Mouse (Mus musculus): Measurements from ENCODE around the gene Epha4. TPM values are rescaled to one million over a fixed set of nuclear protein-coding genes. Genes with fewer than 3 reads are reported as not detected.
A peak's percentile ranks its signal among the peaks of the same experiment; 100 is the strongest.

Gene Epha4
- polyA plus RNA-seq, 1 experiment from 2014 or later = 23.2 TPM

DNA sequence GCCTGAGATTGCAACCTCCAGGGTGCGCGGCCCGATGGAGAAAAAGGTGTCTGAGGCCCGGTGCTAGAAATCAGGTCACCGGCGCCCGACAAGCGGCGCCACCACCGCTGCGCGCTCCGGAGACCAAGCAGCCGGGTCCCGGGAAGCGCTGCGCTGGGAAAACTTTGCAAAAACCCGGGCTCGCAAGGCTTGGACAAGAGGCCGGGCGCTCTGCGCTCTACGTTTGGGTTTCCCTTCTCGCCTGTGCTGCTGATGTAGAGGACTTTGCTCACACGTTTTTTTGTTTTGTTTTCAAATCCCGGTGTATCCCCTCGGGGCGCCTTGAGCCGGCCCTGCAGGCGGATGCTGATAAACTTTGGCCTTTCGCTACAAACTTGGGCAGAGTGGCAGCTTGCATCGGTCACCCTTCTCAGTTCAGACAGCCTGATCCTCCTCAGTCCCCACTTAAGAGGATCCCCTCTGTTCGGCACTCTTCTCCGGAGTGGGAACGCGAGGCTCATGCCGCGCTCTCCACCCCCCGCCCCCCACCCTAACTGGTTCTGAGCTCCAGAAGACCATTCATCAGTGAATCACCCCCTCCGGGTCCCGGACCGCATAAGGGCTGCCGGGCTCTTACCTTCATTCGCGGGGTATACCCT is 444 bp downstream of the Epha4 start:
- Histone ChIP-seq H3K4me3 (ENCODE audit: low read depth, low read length) (peak overlapping the region; percentile 69), H3K9me3 (ENCODE audit: control insufficient read depth, low read length) (no peaks in the 10 kb centered on the region), H3K4me2 (ENCODE audit: low read depth, low read length) (peak overlapping the region; percentile 91), H3K4me1 (ENCODE audit: control insufficient read depth, insufficient read depth, low read length) (peaks cover 22% of the 10 kb centered on the region), H3K27ac (replicated peaks; ENCODE audit: low read depth, low read length) (peak overlapping the region; percentile 89), H3K27me3 (replicated peaks; ENCODE audit: control insufficient read depth, insufficient read depth, low read length) (no peaks in the 10 kb centered on the region), H3K36me3 (ENCODE audit: control insufficient read depth, insufficient read depth, low read length) (0 out of 2 replicates have a peak, but pooled peaks cover 3% of the 10 kb centered on the region), H3K9ac (ENCODE audit: low read depth, low read length) (peak overlapping the region; percentile 81)
- DNase-seq (ENCODE audit: low spot score) = peak; percentile 56
- ATAC-seq (ENCODE audit: low read depth) = peak; percentile 50
- WGBS = 0% methylated on average over 33 of the region's 45 CpGs

DNA sequence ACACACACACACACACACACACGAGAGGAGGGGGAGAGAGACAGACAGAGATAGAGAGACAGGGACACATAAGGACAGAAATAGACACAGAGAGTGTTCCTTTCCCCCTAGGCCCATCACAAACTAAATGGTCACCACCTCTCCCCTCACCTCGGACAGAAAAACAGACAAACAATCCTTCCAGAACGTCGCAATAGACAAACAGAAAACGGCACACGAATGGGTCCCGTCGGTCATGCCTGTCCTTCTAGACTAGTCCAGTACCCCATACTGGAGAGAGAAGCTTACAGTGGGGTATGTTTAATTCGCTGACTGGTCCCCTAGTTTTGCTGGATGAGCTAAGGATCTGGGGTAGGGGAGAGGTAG is 946 bp downstream of the Epha4 start:
- WGBS = 2% methylated on average over 9 of the region's 9 CpGs

DNA sequence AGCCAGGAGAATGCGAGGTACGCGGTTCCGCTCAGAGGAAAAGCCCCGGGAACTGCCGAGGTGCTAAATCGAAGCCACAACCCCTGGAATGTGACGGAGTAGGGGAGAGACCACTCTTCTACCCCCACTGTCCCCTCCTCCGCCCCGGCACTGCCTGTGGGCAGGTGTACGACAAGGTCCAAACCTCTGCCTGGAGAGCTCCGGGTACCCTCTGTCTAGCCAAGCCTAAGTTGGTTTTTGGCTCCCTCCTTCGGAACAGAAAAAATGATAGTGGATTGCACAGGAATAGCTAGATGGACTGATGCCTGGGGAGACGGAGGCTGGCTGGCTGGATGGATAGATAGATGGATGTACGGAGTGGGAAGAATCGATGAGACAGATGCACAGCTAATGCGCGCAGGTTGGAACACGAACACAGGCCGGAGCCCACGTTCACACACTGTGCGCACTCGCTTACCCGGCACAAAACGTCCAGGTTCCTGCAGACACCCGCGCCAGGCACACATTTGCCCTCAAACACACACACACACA is 1.4 kb downstream of the Epha4 start:
- no peak for ATAC-seq (ENCODE audit: low read depth)
- Histone ChIP-seq H3K9ac (ENCODE audit: low read depth, low read length) (peak overlapping the region; percentile 81), H3K9me3 (ENCODE audit: control insufficient read depth, low read length) (no peaks in the 10 kb centered on the region), H3K27me3 (replicated peaks; ENCODE audit: control insufficient read depth, insufficient read depth, low read length) (no peaks in the 10 kb centered on the region), H3K4me1 (ENCODE audit: control insufficient read depth, insufficient read depth, low read length) (peaks cover 22% of the 10 kb centered on the region), H3K4me2 (ENCODE audit: low read depth, low read length) (peak overlapping the region; percentile 91), H3K4me3 (ENCODE audit: low read depth, low read length) (peak overlapping the region; percentile 69), H3K36me3 (ENCODE audit: control insufficient read depth, insufficient read depth, low read length) (peaks cover 10% of the 10 kb centered on the region; the same call in 1 of the 2 replicates), H3K27ac (replicated peaks; ENCODE audit: low read depth, low read length) (peak overlapping the region; percentile 89)
- WGBS = under 1% methylated on average over 27 of the region's 27 CpGs
- DNase-seq (ENCODE audit: low spot score) = peak; percentile 87

More for the DNA sequence above, 946 bp downstream of the Epha4 start:
- no peak for ATAC-seq (ENCODE audit: low read depth)
- Histone ChIP-seq H3K27me3 (replicated peaks; ENCODE audit: control insufficient read depth, insufficient read depth, low read length) (no peaks in the 10 kb centered on the region), H3K9ac (ENCODE audit: low read depth, low read length) (peak overlapping the region; percentile 81), H3K36me3 (ENCODE audit: control insufficient read depth, insufficient read depth, low read length) (peaks cover 5% of the 10 kb centered on the region; the same call in 1 of the 2 replicates), H3K4me1 (ENCODE audit: control insufficient read depth, insufficient read depth, low read length) (peaks cover 22% of the 10 kb centered on the region), H3K4me2 (ENCODE audit: low read depth, low read length) (peak overlapping the region; percentile 91), H3K4me3 (ENCODE audit: low read depth, low read length) (peak overlapping the region; percentile 69), H3K9me3 (ENCODE audit: control insufficient read depth, low read length) (no peaks in the 10 kb centered on the region), H3K27ac (replicated peaks; ENCODE audit: low read depth, low read length) (peak overlapping the region; percentile 89)
- no peak for DNase-seq (ENCODE audit: low spot score)

DNA sequence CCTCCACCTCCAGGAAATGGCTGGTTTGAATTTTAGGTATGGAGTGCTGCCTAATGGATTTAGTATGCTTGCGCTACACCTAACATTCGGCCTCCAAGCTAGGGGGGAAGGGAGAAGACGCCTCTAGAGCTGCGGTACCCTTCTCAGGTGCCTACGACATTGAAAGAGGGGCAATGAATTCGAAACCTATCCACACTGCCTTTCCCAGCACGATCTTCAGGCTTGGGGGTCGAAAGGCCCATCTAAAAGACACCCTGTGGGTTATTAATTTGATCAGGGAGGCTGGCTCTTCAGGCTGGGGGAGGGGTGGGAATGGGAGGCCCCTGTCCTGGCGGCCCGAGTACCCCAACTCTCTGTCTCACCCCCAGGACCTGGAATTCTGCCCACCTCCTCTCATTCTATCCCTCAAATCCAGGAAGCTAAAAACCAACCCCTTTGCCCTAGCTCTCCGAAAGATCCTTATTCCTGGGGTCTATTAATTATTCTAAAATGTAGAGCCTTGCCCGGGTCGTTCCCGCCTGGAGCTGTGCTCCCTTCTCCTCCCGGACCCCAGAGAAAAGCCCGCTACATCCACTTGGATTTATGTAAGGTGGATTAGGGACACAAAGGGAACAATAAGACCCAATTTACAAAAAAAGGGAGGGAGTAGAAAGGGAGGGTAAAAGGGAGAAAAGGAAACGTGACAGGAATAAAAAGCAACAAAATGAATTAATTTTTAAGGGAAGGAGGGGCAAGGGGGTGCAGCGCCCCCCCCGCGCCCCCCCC is 2.3 kb downstream of the Epha4 start:
- DNase-seq (ENCODE audit: low spot score) (peak; percentile 64), ATAC-seq (ENCODE audit: low read depth) (no peak)
- Histone ChIP-seq H3K4me3 (ENCODE audit: low read depth, low read length) (peak overlapping the region; percentile 69), H3K36me3 (ENCODE audit: control insufficient read depth, insufficient read depth, low read length) (peaks cover 11% of the 10 kb centered on the region; the same call in 1 of the 2 replicates), H3K27ac (replicated peaks; ENCODE audit: low read depth, low read length) (peak overlapping the region; percentile 89), H3K4me2 (ENCODE audit: low read depth, low read length) (peak overlapping the region; percentile 91), H3K4me1 (ENCODE audit: control insufficient read depth, insufficient read depth, low read length) (peaks cover 26% of the 10 kb centered on the region), H3K9ac (ENCODE audit: low read depth, low read length) (peak overlapping the region; percentile 81), H3K27me3 (replicated peaks; ENCODE audit: control insufficient read depth, insufficient read depth, low read length) (no peaks in the 10 kb centered on the region), H3K9me3 (ENCODE audit: control insufficient read depth, low read length) (no peaks in the 10 kb centered on the region)
- WGBS = 3% methylated on average over 18 of the region's 20 CpGs

DNA sequence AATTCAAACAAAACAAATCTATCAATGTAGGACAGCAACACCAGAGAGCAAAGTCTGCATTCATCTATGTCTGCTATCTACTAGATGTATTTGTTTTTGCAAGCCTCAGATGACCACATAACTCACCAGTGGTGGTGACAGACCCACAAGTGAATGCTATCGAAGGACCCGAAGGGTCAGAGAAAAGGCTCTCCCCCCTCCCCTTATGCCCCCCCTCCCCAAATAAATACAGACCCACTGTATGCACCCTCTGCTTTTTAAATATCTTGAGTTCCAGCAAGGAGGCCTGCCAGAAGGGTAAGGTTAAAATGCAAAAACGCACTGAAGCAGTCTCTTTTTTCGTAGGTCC is 2.9 kb downstream of the Epha4 start:
- peak overlapping the region; percentile 89 for H3K27ac ChIP-seq (replicated peaks; ENCODE audit: low read depth, low read length)
- H3K9ac ChIP-seq (ENCODE audit: low read depth, low read length) = peak overlapping the region; percentile 81
- ATAC-seq (ENCODE audit: low read depth) (no peak), DNase-seq (ENCODE audit: low spot score) (no peak)
- peaks cover 17% of the 10 kb centered on the region; the same call in 1 of the 2 replicates for H3K36me3 ChIP-seq (ENCODE audit: control insufficient read depth, insufficient read depth, low read length)
- 13% methylated on average over 4 of the region's 4 CpGs for WGBS
- H3K4me2 ChIP-seq (ENCODE audit: low read depth, low read length) = peak overlapping the region; percentile 91
- peaks cover 32% of the 10 kb centered on the region for H3K4me1 ChIP-seq (ENCODE audit: control insufficient read depth, insufficient read depth, low read length)
- H3K4me3 ChIP-seq (ENCODE audit: low read depth, low read length) = peak overlapping the region; percentile 69
- H3K9me3 ChIP-seq (ENCODE audit: control insufficient read depth, low read length) = no peaks in the 10 kb centered on the region
- H3K27me3 ChIP-seq (replicated peaks; ENCODE audit: control insufficient read depth, insufficient read depth, low read length) = no peaks in the 10 kb centered on the region

DNA sequence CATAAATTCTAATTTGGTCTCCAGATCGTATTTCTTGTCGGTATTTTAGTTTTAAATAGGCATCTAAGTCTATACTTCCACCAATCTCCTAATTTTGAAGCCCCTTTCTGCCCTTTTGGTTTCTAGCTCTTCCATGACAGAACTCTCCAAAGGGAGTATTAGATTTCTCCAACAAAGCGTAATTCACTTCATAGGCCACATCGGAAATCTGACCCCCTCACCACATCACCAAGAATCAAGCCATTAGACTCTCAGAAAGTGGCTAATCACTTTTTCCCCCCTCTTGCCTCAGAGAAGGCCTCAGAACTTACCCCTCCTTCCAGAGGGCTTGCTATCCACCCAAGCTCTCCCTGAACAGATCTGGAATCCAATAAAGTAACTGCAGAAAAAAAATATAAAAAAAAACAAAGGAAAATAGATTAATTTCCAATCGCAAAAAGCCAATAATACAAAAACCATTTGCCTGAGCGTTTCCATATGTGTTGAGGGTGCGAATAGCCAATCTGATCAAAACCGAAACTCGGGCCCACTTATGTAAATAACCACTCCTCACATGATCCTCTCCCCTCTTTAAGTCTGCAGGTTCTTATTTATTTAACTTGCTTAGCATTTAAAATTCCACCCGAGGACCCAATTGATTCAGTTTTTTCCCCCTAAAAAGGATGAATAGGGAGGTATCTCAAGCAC is 3.4 kb downstream of the Epha4 start:
- H3K36me3 ChIP-seq (ENCODE audit: control insufficient read depth, insufficient read depth, low read length) = peaks cover 22% of the 10 kb centered on the region; the same call in 1 of the 2 replicates
- DNase-seq (ENCODE audit: low spot score) (peak; percentile 53), ATAC-seq (ENCODE audit: low read depth) (no peak)

DNA sequence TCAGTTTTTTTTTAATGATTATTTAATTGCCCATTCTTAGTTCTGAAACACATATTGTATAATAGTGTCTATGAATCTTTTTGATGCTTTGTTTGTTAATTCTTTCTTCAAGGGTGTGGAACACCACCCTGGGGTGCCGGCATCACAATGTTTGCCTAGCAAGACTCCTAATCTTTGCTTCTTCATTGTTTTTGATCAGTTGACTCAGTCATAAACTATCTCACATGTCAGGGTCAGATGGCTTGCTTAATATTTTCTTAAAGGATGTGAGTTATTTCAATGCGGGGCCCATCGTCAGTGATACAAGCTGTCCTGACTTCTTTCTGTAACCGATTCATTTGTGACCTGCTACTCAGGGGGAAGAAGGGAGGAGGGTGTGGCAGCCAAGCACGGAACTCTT is 4.3 kb downstream of the Epha4 start:
- Histone ChIP-seq H3K4me2 (ENCODE audit: low read depth, low read length) (peak overlapping the region; percentile 91), H3K4me1 (ENCODE audit: control insufficient read depth, insufficient read depth, low read length) (peaks cover 31% of the 10 kb centered on the region), H3K4me3 (ENCODE audit: low read depth, low read length) (peak overlapping the region; percentile 69; the same call in 1 of the 2 replicates), H3K27me3 (replicated peaks; ENCODE audit: control insufficient read depth, insufficient read depth, low read length) (no peaks in the 10 kb centered on the region), H3K27ac (replicated peaks; ENCODE audit: low read depth, low read length) (0 out of 2 replicates have a peak overlapping the region, but pooled peaks have one; percentile 28), H3K9ac (ENCODE audit: low read depth, low read length) (peak overlapping the region; percentile 81), H3K9me3 (ENCODE audit: control insufficient read depth, low read length) (no peaks in the 10 kb centered on the region), H3K36me3 (ENCODE audit: control insufficient read depth, insufficient read depth, low read length) (peaks cover 31% of the 10 kb centered on the region)
- ATAC-seq (ENCODE audit: low read depth) = no peak
- no peak for DNase-seq (ENCODE audit: low spot score)
- WGBS = 47% methylated on average over 5 of the region's 5 CpGs

More for the DNA sequence above, 3.4 kb downstream of the Epha4 start:
- Histone ChIP-seq H3K27me3 (replicated peaks; ENCODE audit: control insufficient read depth, insufficient read depth, low read length) (no peaks in the 10 kb centered on the region), H3K9ac (ENCODE audit: low read depth, low read length) (peak overlapping the region; percentile 81), H3K4me1 (ENCODE audit: control insufficient read depth, insufficient read depth, low read length) (peaks cover 32% of the 10 kb centered on the region), H3K9me3 (ENCODE audit: control insufficient read depth, low read length) (no peaks in the 10 kb centered on the region), H3K4me2 (ENCODE audit: low read depth, low read length) (peak overlapping the region; percentile 91), H3K27ac (replicated peaks; ENCODE audit: low read depth, low read length) (peak overlapping the region; percentile 89; the same call in 1 of the 2 replicates), H3K4me3 (ENCODE audit: low read depth, low read length) (peak overlapping the region; percentile 69)
- WGBS = 26% methylated on average over 10 of the region's 10 CpGs

DNA sequence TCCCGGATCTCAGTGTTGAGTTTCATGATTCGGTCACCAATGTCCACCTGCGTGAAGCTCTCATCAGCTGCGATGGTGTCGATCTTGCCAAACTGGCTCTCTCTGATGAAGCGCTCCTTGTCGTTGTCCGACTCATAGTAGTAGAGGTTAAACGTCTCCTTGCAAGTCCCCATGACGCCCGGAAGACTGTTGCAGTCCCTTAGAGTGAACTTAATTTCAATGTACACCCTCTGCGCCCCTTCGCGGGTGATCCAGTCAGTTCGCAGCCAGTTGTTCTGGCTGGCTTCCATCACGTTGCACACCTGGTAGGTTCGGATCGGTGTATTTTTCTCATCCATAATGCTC is 8.1 kb downstream of the Epha4 start:
- no peak for DNase-seq (ENCODE audit: low spot score)
- Histone ChIP-seq H3K4me3 (ENCODE audit: low read depth, low read length) (peak overlapping the region; percentile 17; the same call in 1 of the 2 replicates), H3K9ac (ENCODE audit: low read depth, low read length) (no peak overlapping the region), H3K36me3 (ENCODE audit: control insufficient read depth, insufficient read depth, low read length) (peaks cover 48% of the 10 kb centered on the region), H3K27me3 (replicated peaks; ENCODE audit: control insufficient read depth, insufficient read depth, low read length) (no peaks in the 10 kb centered on the region), H3K27ac (replicated peaks; ENCODE audit: low read depth, low read length) (no peak overlapping the region), H3K9me3 (ENCODE audit: control insufficient read depth, low read length) (no peaks in the 10 kb centered on the region), H3K4me2 (ENCODE audit: low read depth, low read length) (peak overlapping the region; percentile 45; the same call in 1 of the 2 replicates), H3K4me1 (ENCODE audit: control insufficient read depth, insufficient read depth, low read length) (peaks cover 42% of the 10 kb centered on the region)
- no peak for ATAC-seq (ENCODE audit: low read depth)
- 80% methylated on average over 18 of the region's 18 CpGs for WGBS
